Comparison of ENCODE assay signal across 8 mouse cellular contexts in genomic region chr16:77399846-77400275, GRCm38 (mm10).
DNase-seq lines count a peak whose midpoint lies in the region; ATAC-seq and TF ChIP-seq lines count a peak whose summit lies in the region.

No protein-coding gene starts in this region.

- peak; percentile 6 to 7 for DNase-seq in frontal cortex, postnatal 25 days (ENCODE audit: low spot score in 2 of 2)
- DNase-seq in frontal cortex, adult 2 months (ENCODE audit: extremely low spot score in 1 of 2, low spot score in 1 of 2): no peak
- DNase-seq in testis, postnatal 10 days (ENCODE audit: low spot score): no peak
- DNase-seq in liver, embryonic 13.5 days: no peak
- no peak for DNase-seq in thymus, adult 2 months

- peak overlapping the region; percentile 15 for H3K4me3 ChIP-seq in testis, adult 2 months (ENCODE audit: control insufficient read depth, low read depth, low read length)
- no peak overlapping the region for H3K4me3 ChIP-seq in liver, embryonic 13.5 days (replicated peaks)
- no peak overlapping the region for H3K4me3 ChIP-seq in thymus, adult 2 months (ENCODE audit: control insufficient read depth, insufficient read depth, low read length)

- peak overlapping the region; percentile 34 for H3K4me2 ChIP-seq in liver, embryonic 13.5 days

- H3K36me3 ChIP-seq in testis, adult 2 months (ENCODE audit: control insufficient read depth, insufficient read depth, low read length): no peaks in the 10 kb centered on the region
- no peaks in the 10 kb centered on the region for H3K36me3 ChIP-seq in liver, embryonic 13.5 days
- H3K36me3 ChIP-seq in thymus, adult 2 months (ENCODE audit: control insufficient read depth, insufficient read depth, low read length): no peaks in the 10 kb centered on the region

- 24% methylated on average over 10 of the region's 10 CpGs for WGBS in liver, embryonic 13.5 days (ENCODE audit: insufficient replicate concordance)
- 80% methylated on average over 10 of the region's 10 CpGs for WGBS in thymus, adult 2 months

- peaks cover 8% of the 10 kb centered on the region for H3K4me1 ChIP-seq in testis, adult 2 months (ENCODE audit: control insufficient read depth, insufficient read depth, low read length)
- peaks cover 7% of the 10 kb centered on the region; the same call in 1 of the 2 replicates for H3K4me1 ChIP-seq in liver, embryonic 13.5 days (replicated peaks)
- H3K4me1 ChIP-seq in thymus, adult 2 months (replicated peaks; ENCODE audit: control insufficient read depth, insufficient read depth, low read length): no peaks in the 10 kb centered on the region

- H3K9ac ChIP-seq in liver, embryonic 13.5 days: no peak overlapping the region

- TF ChIP-seq POLR2A in testis, adult 2 months (IDR thresholded peaks at IDR 0.05; ENCODE audit: control insufficient read depth, low read depth, low read length): no peak
- no peak for TF ChIP-seq POLR2A in thymus, adult 2 months (IDR thresholded peaks at IDR 0.05; ENCODE audit: control insufficient read depth, extremely low read depth, insufficient read depth, low read length, poor library complexity)

- H3K27me3 ChIP-seq in testis, adult 2 months (ENCODE audit: control insufficient read depth, insufficient read depth, low read length): no peaks in the 10 kb centered on the region
- H3K27me3 ChIP-seq in liver, embryonic 13.5 days: no peaks in the 10 kb centered on the region
- no peaks in the 10 kb centered on the region for H3K27me3 ChIP-seq in thymus, adult 2 months (ENCODE audit: control insufficient read depth, insufficient read depth, low read length)

- no peaks in the 10 kb centered on the region for H3K9me3 ChIP-seq in liver, embryonic 13.5 days (replicated peaks)

- no peak for ATAC-seq in liver, embryonic 13.5 days (ENCODE audit: low read depth)
- no peak for ATAC-seq in erythroblast, adult 5-6 weeks (replicated peaks; ENCODE audit: low FRiP score, poor library complexity, severe bottlenecking)
- no peak for ATAC-seq in megakaryocyte, adult 5-6 weeks (ENCODE audit: poor library complexity, severe bottlenecking)

- no peak for TF ChIP-seq CTCF in testis, adult 2 months (IDR thresholded peaks at IDR 0.05; ENCODE audit: control insufficient read depth, insufficient read depth, insufficient replicate concordance, low read depth, low read length)
- no peak for TF ChIP-seq CTCF in thymus, adult 2 months (IDR thresholded peaks at IDR 0.05; ENCODE audit: borderline replicate concordance, control insufficient read depth, extremely low read depth, insufficient read depth, low read length, poor library complexity)

- peak overlapping the region; percentile 93 for H3K27ac ChIP-seq in testis, adult 2 months (ENCODE audit: control insufficient read depth, insufficient read depth, low read depth, low read length)
- H3K27ac ChIP-seq in liver, embryonic 13.5 days: no peak overlapping the region
- H3K27ac ChIP-seq in thymus, adult 2 months (ENCODE audit: control insufficient read depth, insufficient read depth, low read length): no peak overlapping the region

Comparison
In these comparisons a context has a peak if more than half of its experiments do, and no peak if none do; other contexts are left out.
1. DNase-seq: peak in frontal cortex, postnatal 25 days (2 of 2); none in frontal cortex, adult 2 months (0 of 2), testis, postnatal 10 days (single experiment), liver, embryonic 13.5 days (single experiment) and thymus, adult 2 months (single experiment).